Mouse (Mus musculus) myocyte (in vitro differentiated cells): ENCODE results near the gene Uaca. TPM values are rescaled to one million over a fixed set of nuclear protein-coding genes. Genes with fewer than 3 reads are reported as not detected.
A peak's percentile ranks its signal among the peaks of the same experiment; 100 is the strongest.
"Not testable (repeated sequence)": the region's sequence is repeated elsewhere in the genome, so short reads cannot be mapped to it uniquely, and the experiment has no call there.

Experiments
- H3K27me3 ChIP-seq: one replicate; pipeline ENCODE4 v1.6.1; 2011; ENCODE audit not compliant: control insufficient read depth, insufficient read depth, insufficient read length
- H3K36me3 ChIP-seq: one replicate; pipeline ENCODE4 v1.6.1; 2011; ENCODE audit not compliant: control insufficient read depth, insufficient read depth
- H3K4me2 ChIP-seq: one replicate; pipeline ENCODE4 v1.6.1; 2011; ENCODE audit warnings: low read depth, control low read depth
- H3K4me3 ChIP-seq: one replicate; pipeline ENCODE4 v1.5.1; 2011; ENCODE audit warnings: mild to moderate bottlenecking, control low read depth, moderate library complexity
- H3K79me2 ChIP-seq: one replicate; pipeline ENCODE4 v1.6.1; 2011; ENCODE audit not compliant: control insufficient read depth, insufficient read depth
- H3ac ChIP-seq: one replicate; pipeline ENCODE4 v1.6.1; 2011; ENCODE audit not compliant: control insufficient read depth, insufficient read length
- CEBPB ChIP-seq: IDR thresholded peaks from 2 replicates; pipeline ENCODE4 v1.6.1; 2011; ENCODE audit warnings: mild to moderate bottlenecking, moderate library complexity; ENCODE audit not compliant: poor library complexity, insufficient read depth, severe bottlenecking
- E2F4 ChIP-seq: IDR thresholded peaks from one replicate; pipeline ENCODE4 v1.6.1; 2011; ENCODE audit warnings: mild to moderate bottlenecking, control low read depth, moderate library complexity; ENCODE audit not compliant: insufficient read depth
- MAX ChIP-seq: IDR thresholded peaks from one replicate; pipeline ENCODE4 v1.6.1; 2011; ENCODE audit warnings: low read depth, mild to moderate bottlenecking, control low read depth
- MYOD1 ChIP-seq, 3 experiments: IDR thresholded peaks; one replicate each; pipeline ENCODE4 v1.6.1; 2011; ENCODE audit warnings: control low read depth in 2 of 3, low read depth in 2 of 3, mild to moderate bottlenecking in 2 of 3, moderate library complexity in 1 of 3; ENCODE audit not compliant: insufficient read length in 2 of 3, control insufficient read depth in 1 of 3
- MYOG ChIP-seq, 3 experiments: IDR thresholded peaks; one replicate each; pipeline ENCODE4 v1.6.1; 2011; ENCODE audit warnings: control low read depth in 2 of 3, low read depth in 2 of 3, mild to moderate bottlenecking in 2 of 3; ENCODE audit not compliant: insufficient read length in 2 of 3, control insufficient read depth in 1 of 3, insufficient read depth in 1 of 3
- POLR2A ChIP-seq: IDR thresholded peaks from one replicate; pipeline ENCODE4 v1.6.1; 2011; ENCODE audit warnings: low read depth, mild to moderate bottlenecking, control low read depth, moderate library complexity; ENCODE audit not compliant: insufficient read length
- POLR2AphosphoS2 ChIP-seq: IDR thresholded peaks from one replicate; pipeline ENCODE4 v1.6.1; 2011; ENCODE audit warnings: low read depth, control low read depth; ENCODE audit not compliant: insufficient read length
- REST ChIP-seq: IDR thresholded peaks from one replicate; pipeline ENCODE4 v1.6.1; 2011; ENCODE audit warnings: mild to moderate bottlenecking, control low read depth, moderate library complexity; ENCODE audit not compliant: insufficient read depth, insufficient read length
- SRF ChIP-seq: IDR thresholded peaks from one replicate; pipeline ENCODE4 v1.6.1; 2011; ENCODE audit warnings: low read depth; ENCODE audit not compliant: control insufficient read depth, insufficient read length
- TCF12 ChIP-seq: IDR thresholded peaks from one replicate; pipeline ENCODE4 v1.6.1; 2011; ENCODE audit warnings: mild to moderate bottlenecking, control low read depth; ENCODE audit not compliant: poor library complexity, insufficient read depth, severe bottlenecking
- TCF3 ChIP-seq: IDR thresholded peaks from one replicate; pipeline ENCODE4 v1.6.1; 2011; ENCODE audit warnings: low read depth, control low read depth; ENCODE audit not compliant: insufficient read length
- USF1 ChIP-seq: IDR thresholded peaks from one replicate; pipeline ENCODE4 v1.6.1; 2011; ENCODE audit warnings: low read depth, mild to moderate bottlenecking, control low read depth, moderate library complexity
- polyA plus RNA-seq: library from polyadenylated mRNA; unstranded; fragments of >200 nt; fragmentation: generic; extraction: Trizol; gene quantifications from one replicate; pipeline ENCODE4 v1.2.1, GENCODE M21; 2012; ENCODE audit warnings: missing spikeins

The Uaca gene
- polyA plus RNA-seq, 1 experiment = 7.4 TPM

DNA sequence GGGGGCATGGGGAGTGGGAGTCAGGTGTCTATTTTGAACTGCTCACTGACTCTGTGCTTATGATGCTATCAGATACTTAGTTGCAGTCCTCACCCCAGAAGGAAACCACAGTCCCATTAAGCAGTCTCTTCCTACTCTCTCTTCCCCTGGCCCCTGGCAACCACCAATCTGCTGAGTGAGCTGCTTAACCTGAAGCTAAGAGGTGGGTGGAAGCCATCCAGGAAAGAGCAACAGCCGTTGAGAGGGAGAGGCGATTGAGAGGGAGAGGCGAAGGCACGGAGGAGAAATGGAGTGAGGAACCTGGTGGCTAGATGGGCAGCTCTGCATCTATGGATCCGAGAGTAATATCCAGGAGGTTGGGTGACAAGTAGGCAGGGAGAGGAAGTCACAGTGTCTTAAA, 13.7 kb downstream of the Uaca start:
- H3K36me3 ChIP-seq = no peaks in the 10 kb centered on the region
- no peaks in the 10 kb centered on the region for H3K27me3 ChIP-seq
- H3K4me3 ChIP-seq = no peak overlapping the region
- H3K79me2 ChIP-seq = no peaks in the 10 kb centered on the region
- no peak overlapping the region for H3K4me2 ChIP-seq
- no peak for TF ChIP-seq TCF3
- no peak for TF ChIP-seq POLR2AphosphoS2
- TF ChIP-seq REST = no peak
- TF ChIP-seq MYOD1 (IDR thresholded peaks at IDR 0.05; ENCODE audit: control insufficient read depth in 1 of 3, insufficient read length in 2 of 3, low read depth in 2 of 3) = no peak
- no peak overlapping the region for H3ac ChIP-seq

DNA sequence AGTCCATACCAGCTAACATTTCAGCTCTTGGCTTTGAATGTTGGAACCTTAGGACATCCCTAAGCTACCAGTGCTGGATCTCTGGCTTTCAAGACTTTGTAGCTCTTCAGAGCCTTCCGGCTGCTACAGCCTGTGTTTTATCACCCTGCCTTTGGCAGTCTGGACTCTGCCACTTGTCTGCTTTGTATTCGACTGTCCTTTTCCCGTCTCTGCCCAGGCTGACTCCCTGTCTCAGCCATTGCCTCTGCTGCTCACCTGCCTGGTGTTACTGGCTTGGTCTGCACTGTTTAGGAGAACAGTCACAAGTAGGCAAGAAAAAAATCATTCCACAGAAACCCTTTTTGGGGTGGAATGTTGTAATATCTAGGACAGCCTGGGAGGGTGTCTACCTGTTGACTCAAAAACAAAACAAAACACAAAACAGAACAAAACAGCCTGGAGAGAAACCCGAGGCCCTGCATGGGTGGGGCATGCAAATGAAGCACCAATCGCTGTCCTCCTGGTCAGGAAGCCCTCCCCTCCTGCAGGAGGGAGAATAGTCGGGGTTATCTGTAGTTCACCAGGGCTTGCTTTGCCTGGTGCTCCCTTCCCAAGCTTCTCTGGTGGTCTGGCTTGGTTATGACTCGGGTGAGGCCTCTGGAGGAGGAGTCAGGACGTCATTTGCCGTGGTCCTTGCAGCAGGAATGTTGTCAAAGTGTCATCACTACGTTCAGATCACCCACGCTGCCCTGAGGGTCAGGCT, 19.0 kb downstream of the Uaca start:
- H3K4me2 ChIP-seq = peak overlapping the region; percentile 59
- no peak overlapping the region for H3K4me3 ChIP-seq
- no peaks in the 10 kb centered on the region for H3K79me2 ChIP-seq
- no peaks in the 10 kb centered on the region for H3K27me3 ChIP-seq
- TF ChIP-seq TCF12 (no peak), SRF (no peak), CEBPB (no peak), E2F4 (no peak), REST (no peak), MYOD1 (IDR thresholded peaks at IDR 0.05; ENCODE audit: control insufficient read depth in 1 of 3, insufficient read length in 2 of 3, low read depth in 2 of 3) (no peak), POLR2A (no peak), MAX (no peak), TCF3 (no peak), MYOG (IDR thresholded peaks at IDR 0.05; ENCODE audit: control insufficient read depth in 1 of 3, insufficient read depth in 1 of 3, insufficient read length in 2 of 3, low read depth in 2 of 3) (no peak), USF1 (no peak), POLR2AphosphoS2 (no peak)
- no peaks in the 10 kb centered on the region for H3K36me3 ChIP-seq
- no peak overlapping the region for H3ac ChIP-seq

DNA sequence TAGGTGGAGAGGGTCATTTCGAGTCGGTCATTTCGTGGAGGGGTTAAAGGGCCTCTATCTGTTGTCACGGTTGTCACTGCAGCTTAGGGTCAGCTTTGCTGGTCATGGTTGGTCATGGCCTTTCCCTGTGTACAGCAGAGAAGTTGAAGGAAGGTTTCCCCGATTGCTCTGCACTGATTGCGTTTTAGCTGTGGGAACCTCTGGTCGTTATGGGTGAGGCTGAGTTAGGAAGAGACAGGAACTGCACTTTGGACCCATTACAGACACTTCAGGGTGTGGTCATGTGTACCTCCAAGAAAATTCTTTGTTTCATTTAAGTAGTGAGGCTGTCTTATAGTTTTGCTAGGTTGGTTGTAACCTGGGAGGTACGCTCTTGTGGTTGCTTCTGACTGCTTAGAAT, 21.2 kb downstream of the Uaca start:
- no peaks in the 10 kb centered on the region for H3K79me2 ChIP-seq
- no peak overlapping the region for H3ac ChIP-seq
- no peaks in the 10 kb centered on the region for H3K27me3 ChIP-seq
- no peak overlapping the region for H3K4me2 ChIP-seq
- H3K36me3 ChIP-seq = no peaks in the 10 kb centered on the region
- H3K4me3 ChIP-seq = no peak overlapping the region
- TF ChIP-seq MYOD1 (IDR thresholded peaks at IDR 0.05; ENCODE audit: control insufficient read depth in 1 of 3, insufficient read length in 2 of 3, low read depth in 2 of 3) (no peak), TCF3 (no peak), SRF (no peak), MYOG (IDR thresholded peaks at IDR 0.05; ENCODE audit: control insufficient read depth in 1 of 3, insufficient read depth in 1 of 3, insufficient read length in 2 of 3, low read depth in 2 of 3) (no peak), E2F4 (no peak), USF1 (no peak), MAX (no peak), CEBPB (no peak), POLR2A (no peak)

DNA sequence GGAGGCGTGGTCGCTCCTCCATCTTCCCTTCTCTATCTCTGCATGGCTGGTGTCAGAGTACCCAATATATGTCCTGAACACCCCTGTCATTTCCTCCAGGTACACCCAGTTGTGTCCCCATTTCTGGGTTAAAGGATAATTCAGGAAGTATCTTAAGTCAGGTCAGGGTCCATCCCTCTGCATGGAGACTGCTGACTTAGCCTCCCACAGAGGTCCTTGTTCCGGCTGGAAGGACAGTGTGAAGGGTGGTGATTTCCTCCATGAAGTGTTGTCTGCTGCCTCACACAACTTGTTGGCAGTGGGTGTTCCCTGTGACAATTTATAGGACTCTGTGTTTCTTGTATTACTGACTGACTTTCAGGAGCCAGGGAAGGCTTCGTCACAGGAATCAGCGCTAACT, 23.2 kb downstream of the Uaca start:
- Histone ChIP-seq H3ac (no peak overlapping the region), H3K36me3 (no peaks in the 10 kb centered on the region), H3K4me2 (no peak overlapping the region), H3K4me3 (no peak overlapping the region), H3K27me3 (no peaks in the 10 kb centered on the region), H3K79me2 (no peaks in the 10 kb centered on the region)
- no peak for TF ChIP-seq TCF12

DNA sequence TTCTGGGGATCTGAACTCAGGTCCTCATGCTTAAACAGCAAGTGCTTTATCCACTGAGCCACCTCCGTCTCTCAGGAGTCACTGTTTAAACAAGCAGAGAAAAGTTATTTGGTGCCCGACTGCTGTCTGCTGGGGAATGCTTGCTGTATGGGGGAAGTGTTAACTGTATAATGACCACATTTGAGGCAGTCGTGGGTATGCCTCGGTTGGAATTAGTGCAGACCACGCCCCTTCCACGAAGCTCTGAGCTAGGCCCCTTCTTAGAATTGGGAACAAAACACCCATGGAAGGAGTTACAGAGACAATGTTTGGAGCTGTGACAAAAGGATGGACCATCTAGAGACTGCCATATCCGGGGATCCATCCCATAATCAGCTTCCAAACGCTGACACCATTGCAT, 24.2 kb downstream of the Uaca start:
- not testable (repeated sequence) for H3K4me2 ChIP-seq, H3K36me3 ChIP-seq, H3K4me3 ChIP-seq, H3K79me2 ChIP-seq, H3K27me3 ChIP-seq, H3ac ChIP-seq

DNA sequence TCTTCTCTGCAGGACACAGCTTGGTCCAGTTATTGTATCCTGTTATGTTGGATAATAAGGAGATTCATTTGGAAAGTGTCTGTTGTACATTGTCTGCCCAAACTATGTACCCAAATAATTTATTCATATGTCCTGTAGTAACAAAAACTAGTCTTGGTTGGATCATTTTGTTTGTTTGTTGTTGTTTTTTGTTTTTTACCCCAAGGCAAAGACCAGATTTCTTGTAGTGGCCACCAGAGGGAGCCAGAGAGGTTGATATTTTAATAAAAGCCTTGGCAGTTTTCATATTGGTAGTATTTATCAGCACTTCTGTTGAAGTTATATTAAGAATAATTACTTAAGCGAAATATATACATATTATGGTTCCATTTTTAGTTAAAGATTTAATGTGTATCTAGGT, 25.0 kb downstream of the Uaca start:
- no peaks in the 10 kb centered on the region for H3K27me3 ChIP-seq
- H3K4me3 ChIP-seq = no peak overlapping the region

More for the DNA sequence above, 25.0 kb downstream of the Uaca start:
- H3ac ChIP-seq = no peak overlapping the region
- TF ChIP-seq CEBPB = no peak
- H3K36me3 ChIP-seq = no peaks in the 10 kb centered on the region
- no peaks in the 10 kb centered on the region for H3K79me2 ChIP-seq
- H3K4me2 ChIP-seq = no peak overlapping the region
